Mouse (Mus musculus) lung, postnatal 36 days (tissue): Measurements from ENCODE around the gene Acp5.
"Not testable (repeated sequence)": the region's sequence is repeated elsewhere in the genome, so short reads cannot be mapped to it uniquely, and the experiment has no call there.

ENCODE experiments used
- DNase-seq: peaks from one replicate; pipeline ENCODE4 v3.0.0; 2022; ENCODE audit warnings: mixed read lengths

Acp5 gene

DNA sequence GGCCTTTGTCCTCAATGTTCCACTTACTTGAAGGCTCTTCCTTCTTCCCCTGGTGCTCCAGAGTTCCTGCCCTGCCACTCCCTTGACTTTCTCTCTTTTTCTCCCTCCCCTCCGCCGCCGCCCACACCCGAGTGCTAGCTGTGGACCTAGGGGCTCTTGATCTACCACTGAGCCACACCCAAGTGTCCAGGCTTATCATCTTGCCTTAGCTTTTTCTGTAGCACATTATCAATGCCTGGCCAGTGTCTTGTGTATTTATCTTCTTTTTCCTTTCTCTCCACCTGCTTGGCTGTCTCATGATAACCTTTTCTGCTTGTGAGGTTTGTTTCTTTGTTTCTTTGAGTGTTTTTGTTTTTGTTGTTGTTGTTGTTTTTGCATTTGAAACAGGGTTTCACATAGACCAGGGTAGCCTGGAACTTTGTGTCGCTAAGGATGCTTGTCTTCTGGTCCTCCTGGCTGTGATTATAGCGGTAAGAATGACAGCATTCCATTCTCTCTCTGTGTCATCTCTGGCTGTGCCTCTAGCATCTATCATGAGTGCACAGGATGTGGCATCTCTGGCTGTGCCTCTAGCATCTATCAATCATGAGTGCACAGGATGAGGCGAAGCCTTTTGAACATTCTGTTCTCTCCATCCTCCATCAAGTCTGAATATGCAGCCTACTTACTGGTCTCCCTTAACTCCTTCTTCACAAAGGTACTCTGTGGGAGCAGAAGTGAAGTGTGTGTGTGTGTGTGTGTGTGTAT is at the start of gene Acp5:
Gene Acp5 (minus strand): TSS at position 68 of the 747 bp plus-strand sequence.
- DNase-seq, result no peak

GRCm38 (mm10) chr9:22172318-22172717 is 36.8 kb upstream of the Acp5 start:
- no peak for DNase-seq

- DNase-seq, result no peak
Measured at GRCm38 (mm10) chr9:22169327-22169726, 33.8 kb upstream of the Acp5 start.

DNA sequence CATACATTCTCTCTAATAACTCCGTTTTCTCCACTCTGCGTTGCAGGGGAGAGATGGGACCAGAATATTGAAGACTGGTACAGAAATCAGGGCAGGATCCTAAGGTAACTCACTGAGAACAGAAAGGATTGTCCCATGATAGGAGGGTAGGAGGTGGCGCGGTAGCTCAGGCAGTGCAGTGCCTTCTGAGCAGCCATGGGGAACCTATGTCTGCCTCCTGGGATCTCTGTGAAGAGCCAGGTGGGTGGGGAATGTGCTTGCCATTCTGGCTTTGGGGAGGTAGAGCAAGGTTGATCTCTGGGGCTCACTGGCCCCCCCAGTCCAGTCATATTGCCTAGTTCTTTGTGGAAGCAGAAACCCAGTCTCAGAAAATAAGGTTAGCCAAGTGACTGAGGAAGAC is 32.2 kb upstream of the Acp5 start:
- no peak for DNase-seq

DNA sequence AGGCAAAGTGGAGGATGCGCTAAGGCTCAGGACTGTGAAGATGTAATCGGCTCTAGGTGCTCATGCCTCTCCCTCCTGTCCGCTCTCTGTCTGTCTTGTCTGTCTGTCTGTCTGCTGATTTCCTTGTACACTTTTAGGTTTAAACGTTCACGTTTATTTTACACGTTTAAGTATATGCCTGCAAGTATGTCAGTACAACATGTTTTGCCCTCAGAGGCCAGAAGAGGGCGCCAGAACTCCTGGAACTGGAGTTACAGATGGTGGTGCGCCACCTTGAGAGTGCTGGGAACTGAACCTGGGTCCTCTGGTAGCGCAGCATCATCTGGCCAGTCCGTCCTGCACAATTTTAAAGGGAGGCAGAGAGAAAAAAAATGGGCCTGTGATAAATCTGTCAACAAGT is 31.2 kb upstream of the Acp5 start:
- peak; percentile 7 for DNase-seq

DNA sequence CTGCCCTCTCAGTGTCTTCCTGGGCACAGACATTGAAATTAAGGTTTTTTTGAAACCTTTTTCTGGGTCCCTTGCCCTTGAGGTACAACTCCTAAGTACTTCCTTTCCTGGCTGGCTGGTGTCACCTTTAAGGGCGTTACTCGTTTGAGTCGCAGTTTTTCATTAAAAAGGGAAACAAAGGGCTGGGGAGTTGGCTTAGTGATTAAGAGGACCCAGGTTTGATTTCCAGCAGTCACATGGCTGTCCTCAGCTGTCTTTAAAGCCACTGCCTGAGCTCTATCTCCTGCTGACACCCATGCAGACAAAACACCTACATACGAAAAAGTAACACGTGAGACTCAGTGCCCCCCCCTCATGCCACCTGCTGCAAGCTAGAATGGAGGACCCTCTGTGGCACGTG is 30.5 kb upstream of the Acp5 start:
- no peak for DNase-seq

DNA sequence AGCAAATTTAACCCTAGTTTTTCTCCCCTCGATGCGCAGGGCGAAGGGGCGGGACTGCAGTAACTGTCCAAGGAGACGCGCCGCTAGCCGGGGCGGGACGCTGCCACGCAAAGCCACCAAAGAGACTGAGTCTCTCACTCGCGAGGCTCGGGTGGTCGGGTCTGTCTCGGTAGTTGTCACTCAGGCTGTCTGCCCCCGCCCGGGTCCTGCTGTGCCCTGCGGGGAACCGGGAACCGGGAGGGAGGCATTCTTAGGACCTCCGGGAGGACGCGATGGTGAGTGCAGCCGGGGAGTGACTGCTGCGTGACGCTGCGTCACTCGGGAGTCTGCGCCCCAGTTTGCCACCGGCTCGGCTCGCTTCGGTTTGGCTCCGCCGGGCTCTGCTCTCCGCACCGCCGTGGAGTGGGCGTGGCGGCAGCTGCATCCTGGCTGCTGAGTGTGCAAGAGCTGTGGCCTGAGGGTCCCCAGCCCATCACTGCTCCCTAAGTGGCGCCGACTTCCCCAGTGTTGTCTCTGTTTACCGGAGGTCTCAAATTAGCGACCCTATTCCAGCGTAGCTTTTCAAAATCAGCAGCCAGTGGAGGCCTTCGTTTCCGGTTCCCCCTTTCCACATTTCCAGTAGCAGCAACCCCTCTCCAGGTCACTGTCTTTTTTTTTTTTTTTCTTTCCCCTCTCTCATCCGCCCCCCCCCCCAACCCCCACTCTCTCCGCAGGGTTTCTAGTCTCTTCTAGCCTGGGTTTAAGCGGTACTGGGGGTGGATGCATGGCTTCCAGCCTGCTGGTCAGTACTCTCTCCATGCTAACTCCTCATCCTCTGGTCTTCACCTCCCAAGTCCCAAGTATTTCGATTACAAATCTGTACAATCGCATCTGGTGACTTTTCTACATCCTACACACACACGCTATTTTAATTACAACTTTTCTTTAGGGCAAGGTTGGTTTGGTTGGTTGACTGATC is 29.5 kb upstream of the Acp5 start:
- peak; percentile 30 for DNase-seq

DNA sequence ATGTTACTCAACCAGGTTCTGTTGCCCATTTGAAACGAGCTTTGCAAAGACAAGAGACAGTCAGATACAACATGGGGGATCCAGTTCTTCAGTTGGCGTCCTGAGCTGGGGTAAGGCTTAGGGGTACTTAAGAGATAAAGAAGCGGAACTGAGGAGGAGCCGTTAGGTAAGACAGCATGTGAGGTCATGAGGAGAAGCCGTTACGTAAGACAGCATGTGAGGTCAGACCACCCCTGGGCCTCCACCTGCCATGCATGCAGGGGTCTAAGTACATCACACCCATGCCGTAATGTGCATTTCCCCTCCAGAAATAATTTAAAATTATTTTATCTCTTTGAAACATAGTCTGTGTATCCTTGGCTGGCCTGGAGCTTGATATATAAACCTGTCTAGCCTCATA is 27.4 kb upstream of the Acp5 start:
- DNase-seq, result no peak

GRCm38 (mm10) chr9:22162305-22162704 is 26.8 kb upstream of the Acp5 start:
- no peak for DNase-seq

DNA sequence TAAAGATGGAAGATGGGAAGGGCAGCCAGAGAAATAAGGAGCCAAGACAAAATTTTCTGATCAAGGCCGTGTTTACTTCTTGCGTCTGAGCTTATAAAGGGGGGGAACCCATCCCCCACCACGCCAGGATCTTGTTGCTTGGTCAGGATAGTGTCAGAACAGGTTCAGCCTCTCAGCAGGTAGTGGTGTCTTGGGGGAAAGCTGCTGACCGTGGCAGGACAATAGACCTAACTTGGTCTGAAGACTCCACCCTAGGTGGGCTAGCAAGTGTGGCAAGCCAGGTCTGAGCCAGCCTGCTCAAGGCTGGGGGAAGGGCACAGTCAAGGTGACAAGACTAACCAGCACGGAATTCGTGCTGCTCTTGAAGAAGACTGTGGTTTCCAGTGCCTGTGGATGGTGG is 25.8 kb upstream of the Acp5 start:
- no peak for DNase-seq

DNA sequence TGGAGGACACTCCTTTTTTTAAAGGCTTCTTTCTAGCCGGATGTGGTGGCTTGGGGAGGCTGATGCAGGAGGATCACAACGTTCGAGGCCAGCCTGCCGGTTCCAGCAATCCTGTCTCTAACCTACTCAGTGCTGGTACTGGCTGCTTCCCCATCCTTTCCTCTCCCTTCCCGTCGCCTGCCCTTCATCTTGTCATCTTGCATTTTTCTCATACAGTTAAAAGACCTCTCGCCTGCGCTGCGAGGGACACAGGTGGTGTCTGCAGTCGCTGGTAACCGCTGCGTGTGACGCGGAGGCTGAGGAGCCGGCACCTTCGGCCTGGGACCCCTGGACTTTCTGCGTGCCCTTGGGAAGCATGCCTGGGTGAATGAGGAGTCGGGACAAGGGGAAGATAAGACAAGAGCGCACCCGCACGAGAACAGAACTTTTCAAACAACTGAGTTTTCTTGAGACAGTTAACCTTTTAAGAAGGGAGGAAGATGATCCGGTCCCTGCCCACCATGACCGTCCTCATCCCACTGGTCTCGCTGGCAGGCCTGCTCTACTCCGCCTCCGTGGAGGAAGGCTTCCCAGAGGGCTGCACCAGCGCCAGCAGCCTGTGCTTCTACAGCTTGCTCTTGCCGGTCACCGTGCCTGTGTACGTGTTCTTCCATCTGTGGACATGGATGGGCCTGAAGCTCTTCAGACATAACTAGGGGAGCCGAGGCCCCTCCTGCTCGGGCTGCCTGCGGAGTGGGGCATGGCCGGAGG is 22.2 kb upstream of the Acp5 start:
- no peak for DNase-seq

GRCm38 (mm10) chr9:22156497-22157245 is 21.2 kb upstream of the Acp5 start, which contains the start of gene Pigyl:
Gene Pigyl, plus strand, starts transcription at chr9:22156846.
- DNase-seq, result peak; percentile 100

GRCm38 (mm10) chr9:22155614-22156013 is 20.1 kb upstream of the Acp5 start:
- peak; percentile 80 for DNase-seq

GRCm38 (mm10) chr9:22153810-22154209 is 18.3 kb upstream of the Acp5 start:
- DNase-seq, result no peak

GRCm38 (mm10) chr9:22150946-22151345 is 15.4 kb upstream of the Acp5 start:
- DNase-seq, result no peak

DNA sequence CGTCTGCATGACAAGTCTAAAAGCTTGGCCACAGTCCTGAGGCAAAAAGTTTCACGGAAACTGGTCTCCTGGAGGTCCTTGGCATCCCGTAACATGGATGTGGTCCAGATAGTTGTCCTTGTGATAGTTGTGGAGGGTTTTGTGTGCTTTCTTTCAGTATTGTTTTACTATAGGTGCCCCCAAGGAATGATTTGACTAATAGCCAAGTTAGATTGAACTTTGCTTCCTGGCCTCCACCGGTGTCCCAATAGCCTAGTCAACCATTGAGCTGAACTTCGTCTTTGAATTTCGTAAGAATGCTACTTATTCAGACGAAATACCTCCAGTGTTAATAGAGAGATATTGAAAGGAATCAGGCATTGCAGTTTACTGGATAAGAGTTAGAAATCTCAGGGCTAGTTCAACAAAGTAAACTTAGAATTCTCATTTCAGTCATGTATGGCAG is 14.8 kb upstream of the Acp5 start:
- DNase-seq, result not testable (repeated sequence)

DNA sequence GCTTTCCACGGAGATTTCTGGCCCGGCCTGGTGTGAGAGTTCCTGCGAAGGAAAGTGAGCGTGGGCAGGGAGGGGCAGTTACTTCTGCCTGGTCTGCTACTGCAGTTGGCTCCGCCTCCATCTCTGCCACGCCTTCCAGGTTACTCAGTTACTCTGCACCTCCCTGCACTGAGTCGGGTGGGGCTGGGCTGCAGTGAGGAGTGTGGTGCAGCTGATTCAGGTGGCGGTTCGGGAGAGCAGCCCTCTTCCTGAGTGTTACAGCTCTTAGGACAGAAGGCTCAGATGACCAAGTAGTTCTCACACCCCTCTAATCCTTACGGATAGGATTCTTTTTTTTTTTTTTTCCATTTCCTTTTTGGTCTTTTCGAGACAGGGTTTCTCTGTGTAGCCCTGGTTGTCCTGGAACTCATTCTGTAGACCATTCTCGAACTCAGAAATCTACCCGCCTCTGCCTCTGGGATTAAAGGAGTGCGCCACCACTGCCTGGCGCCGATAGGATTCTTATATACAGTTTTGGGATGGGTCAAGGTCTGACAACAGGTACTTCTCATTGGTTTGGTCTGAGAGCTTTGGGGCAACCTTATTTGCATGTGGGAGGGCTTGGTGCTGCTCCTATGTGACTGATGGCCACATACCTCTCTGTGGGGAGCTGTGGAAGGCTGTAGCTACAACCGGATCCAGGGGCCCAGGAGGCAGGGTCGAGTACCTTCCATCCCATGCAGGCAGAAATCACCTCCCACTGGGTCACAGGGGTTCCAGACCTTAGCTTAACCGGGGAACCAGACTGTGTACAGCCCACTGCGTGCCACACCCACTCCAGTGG is 14.1 kb upstream of the Acp5 start:
- DNase-seq, result peak; percentile 71

- DNase-seq, result no peak
Measured at GRCm38 (mm10) chr9:22144304-22144965, 8.9 kb upstream of the Acp5 start.

- peak; percentile 92 for DNase-seq
Measured at GRCm38 (mm10) chr9:22143108-22144037, 7.9 kb upstream of the Acp5 start.

DNA sequence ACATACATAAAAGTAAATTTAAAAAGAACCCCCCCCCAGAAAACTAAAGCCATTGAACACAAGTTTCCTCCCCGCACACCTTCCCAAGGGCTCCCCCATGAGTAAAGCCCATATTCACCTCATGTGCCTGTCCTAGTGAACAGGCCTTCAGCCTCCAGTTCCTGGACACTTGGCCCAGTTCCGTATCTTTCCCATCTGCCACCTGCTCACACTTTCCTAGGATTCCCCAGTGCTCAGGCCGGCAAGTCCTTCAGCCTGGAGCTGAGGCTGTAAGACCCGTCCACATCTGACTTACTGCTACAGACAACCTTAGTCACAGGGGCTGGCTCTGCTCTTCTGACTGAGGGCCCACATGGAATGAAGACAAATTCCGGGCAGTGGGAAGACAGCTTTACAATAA is 4.2 kb upstream of the Acp5 start:
- DNase-seq, result no peak
